Mouse (Mus musculus): ENCODE data around the gene Spon1. TPM values are rescaled to one million over a fixed set of nuclear protein-coding genes. Genes with fewer than 3 reads are reported as not detected.

Gene Spon1
- total and polyA plus RNA-seq, 3 experiments = not detected

- TF ChIP-seq MAFK (IDR thresholded peaks at IDR 0.05; ENCODE audit: borderline replicate concordance, low read depth, low read length) = no peak
- no peak for TF ChIP-seq NELFE (IDR thresholded peaks at IDR 0.05; ENCODE audit: low read depth, low read length)
- TF ChIP-seq USF2 (IDR thresholded peaks at IDR 0.05; ENCODE audit: borderline replicate concordance in 1 of 2, insufficient read depth in 1 of 2, low read depth in 1 of 2, low read length in 2 of 2) = no peak
- TF ChIP-seq GATA1 (IDR thresholded peaks at IDR 0.05; ENCODE audit: low read depth, low read length) = no peak
- TF ChIP-seq ELF1 (IDR thresholded peaks at IDR 0.05; ENCODE audit: low read depth, low read length) = no peak
- TF ChIP-seq UBTF (IDR thresholded peaks at IDR 0.05; ENCODE audit: borderline replicate concordance, insufficient read depth, low read depth, low read length) = no peak
- DNase-seq (ENCODE audit: low read depth, low spot score) = no peak
- Histone ChIP-seq H3K4me3 (ENCODE audit: control insufficient read depth in 1 of 2, insufficient read depth in 1 of 2, low read depth in 2 of 2, low read length in 2 of 2) (no peak overlapping the region), H3K79me2 (ENCODE audit: control insufficient read depth, insufficient read depth, low read length, poor library complexity) (no peaks in the 10 kb centered on the region), H3K4me1 (ENCODE audit: control insufficient read depth in 1 of 2, insufficient read depth in 2 of 2, low read length in 2 of 2) (no peaks in the 10 kb centered on the region), H3K9me3 (replicated peaks; ENCODE audit: insufficient read depth, low read length) (no peaks in the 10 kb centered on the region), H3K36me3 (ENCODE audit: control insufficient read depth in 1 of 2, insufficient read depth in 2 of 2, low read length in 2 of 2) (no peaks in the 10 kb centered on the region), H3K27me3 (ENCODE audit: control insufficient read depth in 1 of 2, insufficient read depth in 2 of 2, low read length in 2 of 2) (no peaks in the 10 kb centered on the region), H3K27ac (ENCODE audit: control insufficient read depth, low read depth, low read length) (no peak overlapping the region), H3K9ac (ENCODE audit: control insufficient read depth, low read depth, low read length, poor library complexity, severe bottlenecking) (no peak overlapping the region)
Measured at GRCm38 (mm10) chr7:114074133-114074532, 308.3 kb downstream of the Spon1 start.

GRCm38 (mm10) chr7:114074595-114074994 is 308.8 kb downstream of the Spon1 start:
- Histone ChIP-seq H3K27me3 (ENCODE audit: control insufficient read depth in 1 of 2, insufficient read depth in 2 of 2, low read length in 2 of 2) (no peaks in the 10 kb centered on the region), H3K9me3 (replicated peaks; ENCODE audit: insufficient read depth, low read length) (no peaks in the 10 kb centered on the region), H3K4me3 (ENCODE audit: control insufficient read depth in 1 of 2, insufficient read depth in 1 of 2, low read depth in 2 of 2, low read length in 2 of 2) (no peak overlapping the region), H3K9ac (ENCODE audit: control insufficient read depth, low read depth, low read length, poor library complexity, severe bottlenecking) (no peak overlapping the region), H3K36me3 (ENCODE audit: control insufficient read depth in 1 of 2, insufficient read depth in 2 of 2, low read length in 2 of 2) (no peaks in the 10 kb centered on the region), H3K4me1 (ENCODE audit: control insufficient read depth in 1 of 2, insufficient read depth in 2 of 2, low read length in 2 of 2) (no peaks in the 10 kb centered on the region), H3K79me2 (ENCODE audit: control insufficient read depth, insufficient read depth, low read length, poor library complexity) (no peaks in the 10 kb centered on the region), H3K27ac (ENCODE audit: control insufficient read depth, low read depth, low read length) (no peak overlapping the region)
- no peak for TF ChIP-seq MYB (IDR thresholded peaks at IDR 0.05; ENCODE audit: low read depth, low read length)
- no peak for TF ChIP-seq CTCF (IDR thresholded peaks at IDR 0.05 in 2 of 3, conservative IDR thresholded peaks at IDR 0.05 in 1 of 3; ENCODE audit: control insufficient read depth in 1 of 3, insufficient read depth in 1 of 3, low read depth in 2 of 3, low read length in 3 of 3, poor library complexity in 1 of 3, severe bottlenecking in 1 of 3)
- no peak for TF ChIP-seq POLR2A (IDR thresholded peaks at IDR 0.05; ENCODE audit: control insufficient read depth in 1 of 2, insufficient read depth in 1 of 2, low read depth in 1 of 2, low read length in 2 of 2, poor library complexity in 1 of 2)
- DNase-seq (ENCODE audit: low read depth, low spot score) = no peak

- TF ChIP-seq TCF12 (IDR thresholded peaks at IDR 0.05; ENCODE audit: low read depth, low read length) (no peak), TAL1 (IDR thresholded peaks at IDR 0.05; ENCODE audit: low read length) (no peak), E2F4 (IDR thresholded peaks at IDR 0.05; ENCODE audit: borderline replicate concordance, low read depth, low read length) (no peak), MAZ (IDR thresholded peaks at IDR 0.05; ENCODE audit: low read depth, low read length) (no peak), MXI1 (IDR thresholded peaks at IDR 0.05; ENCODE audit: low read depth, low read length) (no peak), EP300 (IDR thresholded peaks at IDR 0.05; ENCODE audit: low read depth in 1 of 2, low read length in 2 of 2) (no peak)
- DNase-seq (ENCODE audit: low read depth, low spot score) = no peak
Measured at GRCm38 (mm10) chr7:114079343-114079742, 313.5 kb downstream of the Spon1 start.

More at GRCm38 (mm10) chr7:114079343-114079742, 313.5 kb downstream of the Spon1 start:
- Histone ChIP-seq H3K79me2 (ENCODE audit: control insufficient read depth, insufficient read depth, low read length, poor library complexity) (no peaks in the 10 kb centered on the region), H3K4me3 (ENCODE audit: control insufficient read depth in 1 of 2, insufficient read depth in 1 of 2, low read depth in 2 of 2, low read length in 2 of 2) (no peak overlapping the region), H3K4me1 (ENCODE audit: control insufficient read depth in 1 of 2, insufficient read depth in 2 of 2, low read length in 2 of 2) (no peaks in the 10 kb centered on the region), H3K27ac (ENCODE audit: control insufficient read depth, low read depth, low read length) (no peak overlapping the region), H3K27me3 (ENCODE audit: control insufficient read depth in 1 of 2, insufficient read depth in 2 of 2, low read length in 2 of 2) (no peaks in the 10 kb centered on the region), H3K9me3 (replicated peaks; ENCODE audit: insufficient read depth, low read length) (no peaks in the 10 kb centered on the region), H3K36me3 (ENCODE audit: control insufficient read depth in 1 of 2, insufficient read depth in 2 of 2, low read length in 2 of 2) (no peaks in the 10 kb centered on the region), H3K9ac (ENCODE audit: control insufficient read depth, low read depth, low read length, poor library complexity, severe bottlenecking) (no peak overlapping the region)

Measured in MEL (cell line).